Mouse (Mus musculus): Measurements from ENCODE around the gene Gm49380. TPM values are rescaled to one million over a fixed set of nuclear protein-coding genes. Genes with fewer than 3 reads are reported as not detected.

The Gm49380 gene
- polyA plus RNA-seq, 1 experiment, result 0.29 TPM

DNA sequence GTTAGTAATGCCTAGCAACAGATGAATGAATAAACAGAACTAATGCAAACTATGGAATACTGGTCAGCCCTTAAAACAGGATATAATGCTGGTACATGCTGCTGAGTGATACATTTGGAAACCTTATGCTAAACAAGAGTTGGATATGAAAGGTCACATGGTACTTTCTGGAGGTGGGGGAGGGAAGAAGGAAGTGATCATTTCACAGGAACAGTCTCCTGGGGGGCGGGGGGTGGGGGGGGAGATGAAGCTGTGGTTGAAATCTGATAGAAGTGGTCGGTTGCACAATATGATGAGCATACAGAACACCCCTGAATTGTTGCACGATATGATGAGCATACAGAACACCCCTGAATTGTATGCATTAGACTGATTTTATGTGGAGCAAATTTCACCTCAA is 89.2 kb downstream of the Gm49380 start:
- no peak for DNase-seq (ENCODE audit: low read depth)
- TF ChIP-seq CTCF (IDR thresholded peaks at IDR 0.05; ENCODE audit: borderline replicate concordance, extremely low read depth, insufficient read depth, insufficient read length), result no peak
- TF ChIP-seq POLR2A (IDR thresholded peaks at IDR 0.05; ENCODE audit: borderline replicate concordance, extremely low read depth, insufficient read depth, insufficient read length, poor library complexity, severe bottlenecking), result no peak

DNA sequence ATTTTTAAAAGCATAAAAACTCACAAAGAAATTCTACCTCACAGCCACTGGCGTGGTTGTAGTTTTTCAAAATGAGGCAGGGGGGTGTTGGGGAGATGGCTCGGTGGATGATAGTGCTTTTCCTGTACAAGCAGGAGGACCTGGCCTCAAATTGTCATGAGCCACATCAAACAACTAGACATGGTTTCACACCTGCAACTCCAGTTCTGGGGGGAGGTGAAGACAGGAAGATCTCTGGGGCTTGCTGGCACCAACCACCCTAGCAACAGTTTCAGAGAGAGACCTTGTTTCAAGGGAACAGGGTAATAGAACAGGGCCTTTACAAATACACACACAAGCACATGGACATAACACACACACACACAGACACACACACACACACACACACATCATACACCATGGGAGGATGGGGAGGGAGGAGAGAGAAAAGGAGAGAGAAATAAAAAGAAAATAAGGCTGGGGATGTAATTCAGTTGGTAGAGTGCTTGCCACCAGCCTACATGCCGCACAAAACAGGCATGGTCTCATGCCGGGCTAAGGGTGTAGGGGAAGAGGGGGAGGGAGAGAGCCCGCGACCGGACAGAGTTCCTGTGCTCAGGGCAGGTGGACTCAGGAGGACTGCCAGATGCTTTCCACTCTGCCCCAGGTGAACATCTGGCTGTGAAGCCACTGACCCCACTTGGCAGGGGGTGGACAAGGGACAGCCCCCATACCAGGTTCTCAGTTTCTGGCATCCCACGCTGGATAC is 91.0 kb downstream of the Gm49380 start:
- TF ChIP-seq CTCF (IDR thresholded peaks at IDR 0.05; ENCODE audit: borderline replicate concordance, extremely low read depth, insufficient read depth, insufficient read length) (no peak), POLR2A (IDR thresholded peaks at IDR 0.05; ENCODE audit: borderline replicate concordance, extremely low read depth, insufficient read depth, insufficient read length, poor library complexity, severe bottlenecking) (no peak)
- DNase-seq (ENCODE audit: low read depth), result no peak

DNA sequence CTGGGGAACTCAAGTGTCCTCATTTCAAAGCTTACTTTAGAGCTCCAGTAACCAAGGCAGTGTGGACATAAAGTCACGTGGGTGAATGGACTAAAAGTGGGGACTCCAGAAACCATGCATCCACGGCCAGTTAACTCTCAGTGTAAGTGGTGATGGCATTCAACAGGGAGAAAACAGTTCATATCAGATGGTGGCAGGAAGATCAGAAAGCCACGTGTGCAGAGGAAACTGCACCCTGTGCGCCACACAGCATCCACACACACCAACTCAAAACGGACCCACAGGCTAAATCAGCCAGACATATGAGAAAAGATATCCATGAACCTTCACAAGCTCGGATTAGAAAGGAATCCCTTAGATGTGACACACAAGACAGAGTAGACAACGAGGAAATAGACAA is 93.3 kb downstream of the Gm49380 start:
- DNase-seq (ENCODE audit: low read depth), result no peak
- TF ChIP-seq POLR2A (IDR thresholded peaks at IDR 0.05; ENCODE audit: borderline replicate concordance, extremely low read depth, insufficient read depth, insufficient read length, poor library complexity, severe bottlenecking) (no peak), CTCF (IDR thresholded peaks at IDR 0.05; ENCODE audit: borderline replicate concordance, extremely low read depth, insufficient read depth, insufficient read length) (no peak)

DNA sequence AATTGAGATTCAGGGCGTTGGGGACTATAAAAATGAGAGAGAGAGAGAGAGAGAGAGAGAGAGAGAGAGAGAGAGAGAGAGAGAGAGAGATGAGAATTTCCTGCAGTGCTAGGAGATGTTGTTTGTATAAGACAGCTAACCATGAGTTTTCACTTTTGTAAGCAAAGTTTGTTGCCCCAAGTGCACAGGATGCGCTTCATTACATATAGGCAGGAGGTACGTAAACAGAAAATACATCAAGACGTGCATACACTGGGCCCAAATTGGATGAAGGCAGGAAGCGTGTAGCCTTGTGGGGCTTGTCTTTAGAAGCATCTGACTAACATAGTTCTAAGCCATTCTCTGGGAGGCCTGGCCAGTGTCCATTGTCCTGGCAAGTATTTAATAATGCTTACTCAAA is 95.5 kb downstream of the Gm49380 start:
- TF ChIP-seq POLR2A (IDR thresholded peaks at IDR 0.05; ENCODE audit: borderline replicate concordance, extremely low read depth, insufficient read depth, insufficient read length, poor library complexity, severe bottlenecking) (no peak), CTCF (IDR thresholded peaks at IDR 0.05; ENCODE audit: borderline replicate concordance, extremely low read depth, insufficient read depth, insufficient read length) (no peak)
- no peak for DNase-seq (ENCODE audit: low read depth)

Other genes starting within 250 kb of the Gm49380 start
- 11.6 and 13.1 TPM in 2 replicates for gene Thy1, start 70.1 kb downstream of the Gm49380 start, polyA plus RNA-seq (2012; rRNA removed)
- gene Usp2, start 46.5 kb downstream of the Gm49380 start, polyA plus RNA-seq (2012; rRNA removed), result 2.0 and 4.0 TPM in 2 replicates
- gene Mfrp, start 11.8 kb downstream of the Gm49380 start, polyA plus RNA-seq (2012; rRNA removed), result 1.8 and 3.8 TPM in 2 replicates
- 5.2 and 6.8 TPM in 2 replicates for gene C1qtnf5, start 6.3 kb downstream of the Gm49380 start, polyA plus RNA-seq (2012; rRNA removed)
- 31.4 and 34.7 TPM in 2 replicates for gene Rnf26, start within 50 bp of the Gm49380 start, polyA plus RNA-seq (2012; rRNA removed)
- 28.5 and 28.9 TPM in 2 replicates for gene Mcam, start 21.0 kb upstream of the Gm49380 start, polyA plus RNA-seq (2012; rRNA removed)
- gene Cbl, start 120.5 kb upstream of the Gm49380 start, polyA plus RNA-seq (2012; rRNA removed), result 24.5 and 30.7 TPM in 2 replicates
- gene Ccdc153, start 127.2 kb upstream of the Gm49380 start, polyA plus RNA-seq (2012; rRNA removed), result 0.15 TPM in 1 of 2 replicates, not detected in the other
- gene Pdzd3, start 138.0 kb upstream of the Gm49380 start, polyA plus RNA-seq (2012; rRNA removed), result 0.57 and 0.78 TPM in 2 replicates
- gene Nlrx1, start 155.1 kb upstream of the Gm49380 start, polyA plus RNA-seq (2012; rRNA removed), result 4.0 and 4.5 TPM in 2 replicates
- 72.9 and 77.1 TPM in 2 replicates for gene Abcg4, start 175.1 kb upstream of the Gm49380 start, polyA plus RNA-seq (2012; rRNA removed)
- gene Hinfp, start 192.2 kb upstream of the Gm49380 start, polyA plus RNA-seq (2012; rRNA removed), result 44.2 and 47.6 TPM in 2 replicates
- 58.5 and 62.1 TPM in 2 replicates for gene C2cd2l, start 206.8 kb upstream of the Gm49380 start, polyA plus RNA-seq (2012; rRNA removed)
- 47.2 and 54.4 TPM in 2 replicates for gene Dpagt1, start 212.5 kb upstream of the Gm49380 start, polyA plus RNA-seq (2012; rRNA removed)
- gene H2afx, start 221.2 kb upstream of the Gm49380 start, polyA plus RNA-seq (2012; rRNA removed), result 223 and 342 TPM in 2 replicates
- 40.9 and 48.9 TPM in 2 replicates for gene Hmbs, start 230.7 kb upstream of the Gm49380 start, polyA plus RNA-seq (2012; rRNA removed)
- 33.7 and 40.9 TPM in 2 replicates for gene Vps11, start 248.2 kb upstream of the Gm49380 start, polyA plus RNA-seq (2012; rRNA removed)